Mouse (Mus musculus) midbrain, embryonic 11.5 days (tissue): ENCODE data around the gene Mctp2. TPM values are rescaled to one million over a fixed set of nuclear protein-coding genes. Genes with fewer than 3 reads are reported as not detected.
A peak's percentile ranks its signal among the peaks of the same experiment; 100 is the strongest.

Source experiments
- ATAC-seq: fragments of 200-750 bp; cut with Nextera tagmentation; 2 replicates; pipeline ENCODE4 v1.8.0; 2017; ENCODE audit warnings: moderate TSS enrichment, moderate library complexity; ENCODE audit not compliant: low FRiP score
- DNase-seq: peaks from one replicate; pipeline ENCODE4 v3.0.0; 2015; ENCODE audit warnings: low spot score; ENCODE audit errors: missing footprints
- H3K27ac ChIP-seq: fragments of 300-500 bp; sonication (generic); 2 replicates; pipeline ENCODE4 v1.5.1; 2014; ENCODE audit warnings: low read depth, low read length
- H3K27me3 ChIP-seq: fragments of 300-500 bp; sonication (generic); 2 replicates; pipeline ENCODE4 v1.6.1; 2014; ENCODE audit warnings: mild to moderate bottlenecking, low read length, moderate library complexity, mixed read lengths; ENCODE audit not compliant: control insufficient read depth, insufficient read depth
- H3K36me3 ChIP-seq: fragments of 300-500 bp; sonication (generic); 2 replicates; pipeline ENCODE4 v1.6.1; 2014; ENCODE audit warnings: mild to moderate bottlenecking, low read length, moderate library complexity, mixed read lengths; ENCODE audit not compliant: control insufficient read depth, insufficient read depth
- H3K4me1 ChIP-seq: fragments of 300-500 bp; sonication (generic); 2 replicates; pipeline ENCODE4 v1.6.1; 2014; ENCODE audit warnings: low read length; ENCODE audit not compliant: control insufficient read depth, insufficient read depth
- H3K4me2 ChIP-seq: fragments of 300-500 bp; sonication (generic); 2 replicates; pipeline ENCODE4 v1.6.1; 2014; ENCODE audit warnings: mild to moderate bottlenecking, moderate library complexity
- H3K4me3 ChIP-seq: fragments of 300-500 bp; sonication (generic); 2 replicates; pipeline ENCODE4 v1.5.1; 2014; ENCODE audit warnings: low read depth, low read length
- H3K9ac ChIP-seq: fragments of 300-500 bp; sonication (generic); 2 replicates; pipeline ENCODE4 v1.6.1; 2014; ENCODE audit warnings: low read length
- H3K9me3 ChIP-seq: fragments of 300-500 bp; sonication (generic); 2 replicates; pipeline ENCODE4 v1.6.1; 2016; ENCODE audit warnings: low read length; ENCODE audit not compliant: control insufficient read depth
- WGBS: fragments of 180-500 bp; shearing (Covaris S2); extraction: QIAGEN DNeasy Blood & Tissue Kit; methylation state at CpG from one replicate; pipeline ENCODE4 v1.1.7; 2014; 5-methylcytosine and 5-hydroxymethylcytosine counted together
- polyA plus RNA-seq: library from polyadenylated mRNA; unstranded; fragments of >200 nt; fragmentation: Nextera tagmentation; extraction: Ambion mirVana; gene quantifications from 2 replicates; pipeline ENCODE4 v1.2.1, GENCODE M21; 2014

Mctp2 gene
- polyA plus RNA-seq, 1 experiment from 2014 or later: 0.55 TPM

GRCm38 (mm10) chr7:72218048-72218447 lies 88.4 kb downstream of the Mctp2 start:
- Histone ChIP-seq H3K4me2 (no peak overlapping the region), H3K27ac (no peak overlapping the region), H3K9ac (no peak overlapping the region), H3K36me3 (no peaks in the 10 kb centered on the region), H3K4me1 (no peaks in the 10 kb centered on the region), H3K27me3 (no peaks in the 10 kb centered on the region), H3K4me3 (no peak overlapping the region), H3K9me3 (no peaks in the 10 kb centered on the region)
- DNase-seq (peak; percentile 64), ATAC-seq (no peak)
- WGBS: 71% methylated on average over 7 of the region's 7 CpGs

- H3K4me1 ChIP-seq: no peaks in the 10 kb centered on the region
- H3K36me3 ChIP-seq: no peaks in the 10 kb centered on the region
- no peak overlapping the region for H3K27ac ChIP-seq
- 81% methylated on average over 5 of the region's 5 CpGs for WGBS
- no peak overlapping the region for H3K9ac ChIP-seq
- H3K9me3 ChIP-seq: no peaks in the 10 kb centered on the region
- ATAC-seq (no peak), DNase-seq (peak; percentile 75)
- no peak overlapping the region for H3K4me3 ChIP-seq
- H3K27me3 ChIP-seq: no peaks in the 10 kb centered on the region
- no peak overlapping the region for H3K4me2 ChIP-seq
These were observed 90.7 kb downstream of the Mctp2 start for GRCm38 (mm10) chr7:72215563-72216215.

- Histone ChIP-seq H3K4me3 (no peak overlapping the region), H3K27ac (no peak overlapping the region), H3K4me2 (no peak overlapping the region), H3K9me3 (no peaks in the 10 kb centered on the region), H3K36me3 (no peaks in the 10 kb centered on the region), H3K4me1 (no peaks in the 10 kb centered on the region), H3K9ac (no peak overlapping the region), H3K27me3 (no peaks in the 10 kb centered on the region)
- WGBS: 86% methylated on average over 5 of the region's 5 CpGs
- DNase-seq (no peak), ATAC-seq (no peak)
These were observed 96.2 kb downstream of the Mctp2 start for GRCm38 (mm10) chr7:72210201-72210600.

- H3K4me1 ChIP-seq: no peaks in the 10 kb centered on the region
- ATAC-seq (no peak), DNase-seq (no peak)
- H3K27ac ChIP-seq: no peak overlapping the region
- no peak overlapping the region for H3K4me3 ChIP-seq
- no peak overlapping the region for H3K4me2 ChIP-seq
- no peak overlapping the region for H3K9ac ChIP-seq
- H3K9me3 ChIP-seq: no peaks in the 10 kb centered on the region
- no peaks in the 10 kb centered on the region for H3K27me3 ChIP-seq
- WGBS: 92% methylated on average over 5 of the region's 5 CpGs
- no peaks in the 10 kb centered on the region for H3K36me3 ChIP-seq
These were observed 97.1 kb downstream of the Mctp2 start for GRCm38 (mm10) chr7:72209296-72209695.

- DNase-seq: peak; percentile 53
These were observed 99.6 kb downstream of the Mctp2 start for GRCm38 (mm10) chr7:72206841-72207240.

GRCm38 (mm10) chr7:72195709-72196108 lies 110.7 kb downstream of the Mctp2 start:
- Histone ChIP-seq H3K27me3 (no peaks in the 10 kb centered on the region), H3K9me3 (no peaks in the 10 kb centered on the region), H3K4me1 (no peaks in the 10 kb centered on the region), H3K36me3 (no peaks in the 10 kb centered on the region), H3K9ac (no peak overlapping the region), H3K27ac (no peak overlapping the region), H3K4me3 (no peak overlapping the region), H3K4me2 (no peak overlapping the region)
- DNase-seq (no peak), ATAC-seq (no peak)
- 64% methylated on average over 1 of the region's 1 CpGs for WGBS

More at GRCm38 (mm10) chr7:72206841-72207240, 99.6 kb downstream of the Mctp2 start:
- Histone ChIP-seq H3K36me3 (no peaks in the 10 kb centered on the region), H3K27ac (no peak overlapping the region), H3K9me3 (no peaks in the 10 kb centered on the region), H3K27me3 (no peaks in the 10 kb centered on the region), H3K4me3 (no peak overlapping the region), H3K9ac (no peak overlapping the region), H3K4me2 (no peak overlapping the region), H3K4me1 (no peaks in the 10 kb centered on the region)
- WGBS: 85% methylated on average over 6 of the region's 6 CpGs
- ATAC-seq: no peak

GRCm38 (mm10) chr7:72193304-72193703 lies 113.1 kb downstream of the Mctp2 start:
- no peaks in the 10 kb centered on the region for H3K9me3 ChIP-seq
- H3K27ac ChIP-seq: no peak overlapping the region
- no peak overlapping the region for H3K9ac ChIP-seq
- H3K36me3 ChIP-seq: no peaks in the 10 kb centered on the region
- no peak overlapping the region for H3K4me2 ChIP-seq
- H3K27me3 ChIP-seq: no peaks in the 10 kb centered on the region
- 74% methylated on average over 1 of the region's 1 CpGs for WGBS
- no peaks in the 10 kb centered on the region for H3K4me1 ChIP-seq
- DNase-seq (no peak), ATAC-seq (no peak)
- H3K4me3 ChIP-seq: no peak overlapping the region

GRCm38 (mm10) chr7:72181651-72182050 lies 124.8 kb downstream of the Mctp2 start:
- no peak overlapping the region for H3K4me3 ChIP-seq
- ATAC-seq: no peak
- DNase-seq: no peak
- H3K9me3 ChIP-seq: no peaks in the 10 kb centered on the region
- no peaks in the 10 kb centered on the region for H3K27me3 ChIP-seq
- H3K9ac ChIP-seq: no peak overlapping the region
- 78% methylated on average over 5 of the region's 5 CpGs for WGBS
- no peak overlapping the region for H3K4me2 ChIP-seq
- H3K27ac ChIP-seq: no peak overlapping the region
- no peaks in the 10 kb centered on the region for H3K36me3 ChIP-seq
- no peaks in the 10 kb centered on the region for H3K4me1 ChIP-seq

GRCm38 (mm10) chr7:72169320-72169719 lies 137.1 kb downstream of the Mctp2 start:
- Histone ChIP-seq H3K9me3 (no peaks in the 10 kb centered on the region), H3K27ac (no peak overlapping the region), H3K4me1 (no peaks in the 10 kb centered on the region), H3K27me3 (no peaks in the 10 kb centered on the region), H3K9ac (no peak overlapping the region), H3K4me2 (no peak overlapping the region), H3K36me3 (no peaks in the 10 kb centered on the region), H3K4me3 (no peak overlapping the region)
- no peak for ATAC-seq
- DNase-seq: no peak
- 76% methylated on average over 2 of the region's 2 CpGs for WGBS
